7 mouse cellular contexts compared by ENCODE assay signal in the genomic region with DNA sequence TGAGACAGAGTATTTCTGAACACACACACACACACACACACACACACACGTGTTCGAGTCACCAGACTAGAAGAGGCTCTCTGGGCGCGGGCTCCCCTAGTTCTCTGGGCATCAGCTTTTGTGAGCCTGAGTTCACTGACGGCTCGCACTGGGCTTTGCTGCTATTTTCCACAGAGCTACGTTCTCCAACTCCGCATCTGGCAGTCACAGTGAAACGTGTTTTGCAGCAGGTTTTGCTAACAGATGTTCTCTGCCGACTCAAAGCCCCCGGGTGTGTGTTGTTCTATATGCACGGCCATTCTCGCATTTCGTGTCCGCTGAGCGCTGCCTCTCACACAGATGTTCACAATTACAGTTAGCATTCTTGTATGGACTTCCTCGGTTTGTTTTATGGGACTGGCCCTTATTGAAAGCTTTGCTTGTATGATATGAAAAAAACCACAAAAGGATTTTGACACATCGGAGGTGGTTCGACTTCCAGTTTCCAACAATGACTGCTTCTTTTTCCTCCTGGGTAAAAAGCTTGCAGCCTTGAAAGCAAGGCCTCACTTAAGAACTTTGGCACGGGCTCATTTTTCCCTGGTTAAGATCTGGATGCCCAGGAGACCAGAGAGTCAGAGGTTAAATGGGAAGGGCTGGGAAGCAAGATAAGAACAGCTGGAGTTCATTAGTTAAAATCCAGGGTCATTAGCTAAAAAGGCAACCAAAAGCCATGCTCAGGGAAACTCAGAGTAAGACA. TPM values are rescaled to one million over a fixed set of nuclear protein-coding genes. Genes with fewer than 3 reads are reported as not detected.
DNase-seq lines count a peak whose midpoint lies in the region; ATAC-seq lines count a peak whose summit lies in the region.

No protein-coding gene starts in this region.

- no peaks in the 10 kb centered on the region for H3K36me3 ChIP-seq in kidney, embryonic 16.5 days (ENCODE audit: insufficient read depth, low read length)
- H3K36me3 ChIP-seq in stomach, embryonic 15.5 days, result no peaks in the 10 kb centered on the region

- no peak overlapping the region for H3K4me2 ChIP-seq in kidney, embryonic 16.5 days (replicated peaks; ENCODE audit: low read depth, low read length)
- H3K4me2 ChIP-seq in stomach, embryonic 15.5 days, result no peak overlapping the region

- H3K4me3 ChIP-seq in kidney, embryonic 16.5 days (ENCODE audit: low read length), result no peak overlapping the region
- H3K4me3 ChIP-seq in stomach, embryonic 15.5 days (replicated peaks), result no peak overlapping the region

- no peaks in the 10 kb centered on the region for H3K9me3 ChIP-seq in kidney, embryonic 16.5 days (ENCODE audit: low read length)
- no peaks in the 10 kb centered on the region for H3K9me3 ChIP-seq in stomach, embryonic 15.5 days

- DNase-seq in MN1 (ENCODE audit: low spot score) (peak; percentile 36), adipocyte (ENCODE audit: low spot score) (peak; percentile 31)
- peak; percentile 93 for DNase-seq in forelimb bud, embryonic 11.5 days (ENCODE audit: low read depth, low spot score)
- no peak for DNase-seq in c-Kit-positive CD71-positive TER-119-positive erythroid progenitor cells, embryonic 14.5 days (ENCODE audit: low spot score)

- ATAC-seq in kidney, embryonic 16.5 days (ENCODE audit: low FRiP score, low TSS enrichment), result peak; percentile 6; the same call in 1 of the 2 replicates
- no peak for ATAC-seq in stomach, embryonic 15.5 days (ENCODE audit: insufficient read depth, low FRiP score, low read depth)
- no peak for ATAC-seq in erythroblast, adult 5-6 weeks (replicated peaks; ENCODE audit: low FRiP score, poor library complexity, severe bottlenecking)

- H3K27ac ChIP-seq in kidney, embryonic 16.5 days (ENCODE audit: low read length), result 0 out of 2 replicates have a peak overlapping the region, but pooled peaks have one; percentile 6
- peak overlapping the region; percentile 24; the same call in 1 of the 2 replicates for H3K27ac ChIP-seq in stomach, embryonic 15.5 days

- WGBS in kidney, embryonic 16.5 days, result 42% methylated on average over 20 of the region's 20 CpGs
- 31% methylated on average over 20 of the region's 20 CpGs for WGBS in stomach, embryonic 15.5 days

- H3K27me3 ChIP-seq in kidney, embryonic 16.5 days (ENCODE audit: insufficient read depth, low read length), result no peaks in the 10 kb centered on the region
- no peaks in the 10 kb centered on the region for H3K27me3 ChIP-seq in stomach, embryonic 15.5 days (replicated peaks)

- H3K4me1 ChIP-seq in kidney, embryonic 16.5 days (ENCODE audit: insufficient read depth, low read length), result 0 out of 2 replicates have a peak, but pooled peaks cover 7% of the 10 kb centered on the region
- no peaks in the 10 kb centered on the region for H3K4me1 ChIP-seq in stomach, embryonic 15.5 days

- no peak overlapping the region for H3K9ac ChIP-seq in kidney, embryonic 16.5 days (replicated peaks; ENCODE audit: low read length)
- H3K9ac ChIP-seq in stomach, embryonic 15.5 days, result no peak overlapping the region

RNA-seq across cellular contexts. Expression of a gene that starts 13.4 kb away (rescaled TPM):
- 0.76 and 1.4 TPM in 2 replicates for polyA plus RNA-seq in kidney, embryonic 16.5 days (2015; fragmentation: Nextera tagmentation; extraction: Ambion mirVana)
- 0.18 and 0.35 TPM in 2 replicates for polyA plus RNA-seq in stomach, embryonic 15.5 days (2015; fragmentation: Nextera tagmentation; extraction: Ambion mirVana)
- not detected in 2 replicates for total RNA-seq in erythroblast, adult 5-6 weeks (2015; ENCODE audit: low replicate concordance)
- not detected in 2 replicates for total RNA-seq in erythroblast, adult 5-6 weeks (2017; ENCODE audit: low replicate concordance)

RNA-seq across cellular contexts. Expression of a gene that starts 33.1 kb away (rescaled TPM):
- 12.4 and 13.8 TPM in 2 replicates for polyA plus RNA-seq in kidney, embryonic 16.5 days (2015; fragmentation: Nextera tagmentation; extraction: Ambion mirVana)
- polyA plus RNA-seq in stomach, embryonic 15.5 days (2015; fragmentation: Nextera tagmentation; extraction: Ambion mirVana), result 7.2 and 8.2 TPM in 2 replicates
- 3.1 and 12.3 TPM in 2 replicates for total RNA-seq in erythroblast, adult 5-6 weeks (2015; ENCODE audit: low replicate concordance)
- total RNA-seq in erythroblast, adult 5-6 weeks (2017; ENCODE audit: low replicate concordance), result 5.5 and 6.3 TPM in 2 replicates
